Mouse (Mus musculus): Measurements from ENCODE around the gene Olfr1357.

GRCm38 (mm10) chr10:78584996-78585395 lies 32.9 kb downstream of the Olfr1357 start:
- TF ChIP-seq CTCF (IDR thresholded peaks at IDR 0.05; ENCODE audit: low read depth) (no peak), EP300 (optimal IDR thresholded peaks at IDR 0.05) (no peak)

All from stomach, postnatal 0 days (tissue).